Mouse (Mus musculus): ENCODE measurements at regions not wholly inside any gene's neighbourhood (a gene's known extent, or its start where the extent isn't known, plus 50 kb on each side); places are given as distances from the start of the nearest gene placed in this dataset.

DNA sequence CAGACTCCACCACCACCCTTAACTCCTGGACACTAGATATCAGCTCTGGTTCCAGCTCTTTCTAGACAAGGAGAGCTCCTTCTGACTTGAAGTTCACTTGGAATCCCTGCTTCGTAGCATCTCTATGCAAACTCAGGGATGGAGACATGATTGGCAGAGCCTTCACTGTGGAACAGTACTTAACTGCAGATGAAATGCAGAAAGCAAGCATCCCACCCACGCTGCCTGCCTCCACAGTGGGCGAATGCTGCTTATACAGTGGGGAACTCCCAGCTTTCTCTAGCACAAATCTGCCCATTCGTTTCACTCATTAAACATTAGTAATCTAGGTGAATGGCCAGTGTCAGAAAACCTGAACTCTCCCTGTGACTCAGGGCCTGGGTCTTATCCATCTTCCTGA lies 92.0 kb upstream of the Coch start:
- no peak for TF ChIP-seq CTCF (IDR thresholded peaks at IDR 0.05)
- ATAC-seq (no peak), DNase-seq (ENCODE audit: low read depth, low spot score) (no peak)
- CTCF ChIA-PET = no interaction called here
- in situ Hi-C loops (cut with MboI; ENCODE audit: low pct_unique_long_range_greater_than_20kb) = no loop called here
- POLR2A ChIA-PET = no interaction called here
- peaks cover 2% of the 10 kb centered on the region for H3K27me3 ChIP-seq

GRCm38 (mm10) chr12:51502724-51503123 lies 90.4 kb upstream of the Coch start:
- in situ Hi-C loops (cut with MboI; ENCODE audit: low pct_unique_long_range_greater_than_20kb) = no loop called here
- H3K27me3 ChIP-seq = peaks cover 2% of the 10 kb centered on the region
- TF ChIP-seq CTCF (IDR thresholded peaks at IDR 0.05) = no peak
- ChIA-PET CTCF (no interaction called here), POLR2A (no interaction called here)
- DNase-seq (ENCODE audit: low read depth, low spot score) (no peak), ATAC-seq (no peak)

DNA sequence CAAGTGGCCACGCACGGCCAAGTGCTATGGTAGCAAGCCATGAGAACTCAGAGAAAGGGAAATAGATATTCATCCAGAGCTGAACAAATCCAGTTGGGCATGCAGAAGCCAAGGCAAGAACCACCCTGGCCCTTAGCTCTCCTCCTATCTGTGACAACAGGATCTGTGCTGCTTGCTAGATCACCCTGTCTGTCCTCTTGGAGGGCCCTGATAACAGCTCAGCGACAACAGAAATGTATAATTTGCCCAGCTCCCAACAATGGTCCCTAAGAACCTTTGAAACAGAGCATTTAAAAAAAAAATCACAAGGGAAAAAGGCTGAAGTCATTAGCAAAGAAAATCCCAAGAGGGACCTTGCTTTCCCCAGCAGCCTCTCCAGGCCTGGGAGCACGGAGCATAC lies 89.4 kb upstream of the Coch start:
- ATAC-seq (no peak), DNase-seq (ENCODE audit: low read depth, low spot score) (no peak)
- POLR2A ChIA-PET = interaction anchor here (0.7 kb wide), 1 partner anchor 17 kb away, joined by 5 read pairs; no protein-coding TSS in a partner anchor
- CTCF ChIA-PET = interaction anchor here (1.8 kb wide), 1 partner anchor 12 kb away, joined by 4 read pairs; no protein-coding TSS in a partner anchor
- no peak for TF ChIP-seq CTCF (IDR thresholded peaks at IDR 0.05)
- peaks cover 2% of the 10 kb centered on the region for H3K27me3 ChIP-seq
- in situ Hi-C loops (cut with MboI; ENCODE audit: low pct_unique_long_range_greater_than_20kb) = no loop called here

DNA sequence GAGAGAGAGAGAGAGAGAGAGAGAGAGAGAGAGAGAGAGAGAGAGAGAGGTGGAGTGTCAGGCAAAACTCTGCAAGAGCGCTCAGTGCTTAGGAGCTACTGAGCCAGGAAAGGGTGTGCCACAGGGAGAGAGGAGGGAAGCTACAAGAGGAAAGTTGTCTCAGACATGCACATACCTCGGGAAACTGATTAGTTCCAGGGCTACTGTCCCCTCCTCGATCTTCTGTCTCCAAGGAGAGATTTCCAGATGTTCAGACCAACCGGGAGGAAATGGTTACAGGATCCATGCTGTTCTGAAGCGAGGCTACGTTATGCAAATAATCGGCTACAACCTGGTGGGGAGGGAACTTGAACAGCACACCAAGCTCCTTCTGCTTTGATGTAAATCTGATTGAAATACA lies 88.6 kb upstream of the Coch start:
- in situ Hi-C loops (cut with MboI; ENCODE audit: low pct_unique_long_range_greater_than_20kb) = no loop called here
- no peak for TF ChIP-seq CTCF (IDR thresholded peaks at IDR 0.05)

GRCm38 (mm10) chr12:51510010-51510409 lies 83.1 kb upstream of the Coch start:
- peaks cover 18% of the 10 kb centered on the region for H3K27me3 ChIP-seq
- ChIA-PET CTCF (no interaction called here), POLR2A (no interaction called here)
- DNase-seq (ENCODE audit: low read depth, low spot score) = no peak
- ATAC-seq = no peak
- in situ Hi-C loops (cut with MboI; ENCODE audit: low pct_unique_long_range_greater_than_20kb) = no loop called here
- no peak for TF ChIP-seq CTCF (IDR thresholded peaks at IDR 0.05)

More for the DNA sequence above, 88.6 kb upstream of the Coch start:
- DNase-seq (ENCODE audit: low read depth, low spot score) (no peak), ATAC-seq (no peak)
- peaks cover under 1% of the 10 kb centered on the region for H3K27me3 ChIP-seq
- CTCF ChIA-PET = interaction anchor here (0.7 to 1.8 kb wide), 4 partner anchors 12 to 103 kb away, joined by 3 to 4 read pairs (median 3); no protein-coding TSS in a partner anchor
- POLR2A ChIA-PET = interaction anchor here (0.7 kb wide), 1 partner anchor 16 kb away, joined by 5 read pairs; no protein-coding TSS in a partner anchor

DNA sequence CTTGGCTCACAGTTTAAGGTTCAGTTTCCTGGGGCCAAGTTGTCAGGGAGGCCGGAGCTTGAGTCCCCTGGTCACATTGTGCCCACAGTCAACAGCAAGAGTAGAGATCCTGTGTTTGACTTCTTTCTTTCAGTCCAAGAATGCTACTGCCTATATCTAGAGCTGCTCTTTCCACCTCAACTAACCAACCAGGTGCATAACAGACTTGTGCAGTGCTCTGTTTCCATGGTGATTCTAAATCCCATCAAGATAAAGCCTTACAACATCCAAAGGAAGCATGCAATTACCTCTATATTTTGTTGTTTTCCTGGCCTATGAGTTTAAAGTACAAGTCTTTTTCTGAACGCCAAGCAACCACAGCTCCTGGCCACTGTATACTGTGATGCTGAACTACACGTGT lies 76.4 kb upstream of the Coch start:
- H3K27me3 ChIP-seq = peaks cover 22% of the 10 kb centered on the region
- ATAC-seq = no peak
- in situ Hi-C loops (cut with MboI; ENCODE audit: low pct_unique_long_range_greater_than_20kb) = no loop called here
- no peak for DNase-seq (ENCODE audit: low read depth, low spot score)
- CTCF ChIA-PET = no interaction called here
- TF ChIP-seq CTCF (IDR thresholded peaks at IDR 0.05) = no peak
- POLR2A ChIA-PET = no interaction called here

DNA sequence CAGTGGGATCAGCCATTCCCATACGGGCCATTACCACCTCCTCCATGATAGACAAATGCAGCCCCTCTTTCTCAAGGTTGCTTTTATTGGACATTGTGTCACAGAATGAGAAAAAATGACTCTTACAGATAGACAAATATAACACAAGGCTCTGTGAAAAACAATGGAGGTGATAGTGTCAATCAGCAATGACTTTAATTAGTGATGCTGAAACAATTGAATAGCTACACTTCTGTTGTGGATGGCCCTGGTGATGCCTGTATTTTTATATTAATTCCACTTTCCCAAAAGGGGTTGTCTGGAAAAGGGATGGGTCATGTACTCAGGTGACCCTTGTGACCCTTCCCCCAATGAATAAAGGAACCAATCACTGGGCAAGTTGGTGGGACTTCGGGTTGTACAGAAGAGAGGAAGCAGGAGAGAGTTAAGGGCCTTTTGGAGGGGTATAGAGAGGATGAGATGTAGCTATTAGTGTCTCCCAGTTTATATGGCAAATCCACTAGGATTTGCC lies 71.5 kb upstream of the Coch start:
- CTCF ChIA-PET = no interaction called here
- POLR2A ChIA-PET = no interaction called here
- ATAC-seq = no peak
- in situ Hi-C loops (cut with MboI; ENCODE audit: low pct_unique_long_range_greater_than_20kb) = no loop called here
- TF ChIP-seq CTCF (IDR thresholded peaks at IDR 0.05) = no peak
- no peak for DNase-seq (ENCODE audit: low read depth, low spot score)
- peaks cover 21% of the 10 kb centered on the region for H3K27me3 ChIP-seq

- ChIA-PET CTCF (no interaction called here), POLR2A (interaction anchor here (0.7 kb wide), 1 partner anchor 9 kb away, joined by 6 read pairs; no protein-coding TSS in a partner anchor)
- in situ Hi-C loops (cut with MboI; ENCODE audit: low pct_unique_long_range_greater_than_20kb) = no loop called here
- no peak for TF ChIP-seq CTCF (IDR thresholded peaks at IDR 0.05)
- DNase-seq (ENCODE audit: low read depth, low spot score) = no peak
- peaks cover 31% of the 10 kb centered on the region for H3K27me3 ChIP-seq
- no peak for ATAC-seq
These were observed 69.3 kb upstream of the Coch start for GRCm38 (mm10) chr12:51523866-51524265.

GRCm38 (mm10) chr12:51527854-51528253 lies 65.3 kb upstream of the Coch start:
- ChIA-PET CTCF (interaction anchor here (0.7 kb wide), 1 partner anchor 13 kb away, joined by 3 read pairs; no protein-coding TSS in a partner anchor), POLR2A (no interaction called here)
- DNase-seq (ENCODE audit: low read depth, low spot score) (no peak), ATAC-seq (no peak)
- TF ChIP-seq CTCF (IDR thresholded peaks at IDR 0.05) = no peak
- in situ Hi-C loops (cut with MboI; ENCODE audit: low pct_unique_long_range_greater_than_20kb) = no loop called here
- H3K27me3 ChIP-seq = peaks cover 26% of the 10 kb centered on the region

DNA sequence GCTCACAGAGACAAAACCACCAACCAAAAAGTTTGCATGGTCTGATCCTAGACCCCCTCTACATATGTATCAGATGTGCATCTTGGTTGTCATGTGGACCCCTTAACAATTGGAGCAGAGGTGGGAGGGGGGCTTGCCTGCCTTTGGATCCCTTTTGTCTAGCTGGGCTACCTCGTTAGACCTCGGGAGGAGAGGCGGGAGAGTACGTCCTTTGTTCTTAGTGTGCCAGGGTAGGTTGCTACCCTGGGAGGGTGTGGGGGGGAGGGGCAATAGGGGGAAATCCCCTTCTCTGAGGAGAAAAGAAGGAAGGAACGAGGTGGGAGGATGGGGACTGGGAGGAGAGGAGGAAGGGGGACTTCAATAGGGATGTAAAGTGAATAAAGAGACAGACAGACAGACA lies 58.5 kb upstream of the Coch start:
- in situ Hi-C loops (cut with MboI; ENCODE audit: low pct_unique_long_range_greater_than_20kb) = no loop called here
- ChIA-PET POLR2A (no interaction called here), CTCF (interaction anchor here (1.3 kb wide), 1 partner anchor 30 kb away, joined by 3 read pairs; no protein-coding TSS in a partner anchor)
- TF ChIP-seq CTCF (IDR thresholded peaks at IDR 0.05) = no peak
- DNase-seq (ENCODE audit: low read depth, low spot score) = no peak
- no peak for ATAC-seq
- H3K27me3 ChIP-seq = peaks cover 24% of the 10 kb centered on the region

DNA sequence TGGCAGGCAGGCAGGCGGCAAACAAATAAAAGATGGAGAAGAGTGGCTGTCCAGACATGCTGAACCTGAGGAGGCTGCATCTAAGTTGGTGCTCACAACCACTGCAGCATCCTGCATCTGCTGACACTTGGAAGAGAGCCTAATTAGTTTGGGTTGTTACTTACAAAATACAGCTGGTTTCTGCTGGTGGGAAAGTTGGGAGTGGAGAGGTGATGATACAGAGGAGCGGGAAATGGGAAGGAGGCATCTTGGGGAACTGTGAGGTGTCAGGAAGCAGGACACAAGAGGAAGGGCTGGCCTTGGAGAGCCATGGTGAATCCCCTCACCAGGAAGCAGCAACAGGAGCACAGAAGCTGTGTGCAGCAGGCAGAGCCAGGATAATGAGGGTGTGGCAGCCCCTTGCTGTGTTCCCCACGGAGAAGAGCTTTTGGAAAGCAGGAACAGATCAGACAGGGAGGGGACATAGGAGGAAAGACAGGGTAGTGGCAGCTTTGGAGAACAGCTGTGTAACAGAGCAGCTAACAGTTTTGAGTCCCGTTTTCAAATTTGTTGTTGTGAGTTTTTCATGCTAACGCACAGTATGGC lies 58.0 kb upstream of the Coch start:
- peaks cover 25% of the 10 kb centered on the region for H3K27me3 ChIP-seq
- in situ Hi-C loops (cut with MboI; ENCODE audit: low pct_unique_long_range_greater_than_20kb) = no loop called here
- DNase-seq (ENCODE audit: low read depth, low spot score) (no peak), ATAC-seq (no peak)
- CTCF ChIA-PET = no interaction called here
- POLR2A ChIA-PET = interaction anchor here (0.6 kb wide), 1 partner anchor 39 kb away, joined by 8 read pairs; no protein-coding TSS in a partner anchor
- no peak for TF ChIP-seq CTCF (IDR thresholded peaks at IDR 0.05)
